Mouse (Mus musculus): ENCODE measurements at regions not wholly inside any gene's neighbourhood (a gene's known extent, or its start where the extent isn't known, plus 50 kb on each side); places are given as distances from the start of the nearest gene placed in this dataset.

DNA sequence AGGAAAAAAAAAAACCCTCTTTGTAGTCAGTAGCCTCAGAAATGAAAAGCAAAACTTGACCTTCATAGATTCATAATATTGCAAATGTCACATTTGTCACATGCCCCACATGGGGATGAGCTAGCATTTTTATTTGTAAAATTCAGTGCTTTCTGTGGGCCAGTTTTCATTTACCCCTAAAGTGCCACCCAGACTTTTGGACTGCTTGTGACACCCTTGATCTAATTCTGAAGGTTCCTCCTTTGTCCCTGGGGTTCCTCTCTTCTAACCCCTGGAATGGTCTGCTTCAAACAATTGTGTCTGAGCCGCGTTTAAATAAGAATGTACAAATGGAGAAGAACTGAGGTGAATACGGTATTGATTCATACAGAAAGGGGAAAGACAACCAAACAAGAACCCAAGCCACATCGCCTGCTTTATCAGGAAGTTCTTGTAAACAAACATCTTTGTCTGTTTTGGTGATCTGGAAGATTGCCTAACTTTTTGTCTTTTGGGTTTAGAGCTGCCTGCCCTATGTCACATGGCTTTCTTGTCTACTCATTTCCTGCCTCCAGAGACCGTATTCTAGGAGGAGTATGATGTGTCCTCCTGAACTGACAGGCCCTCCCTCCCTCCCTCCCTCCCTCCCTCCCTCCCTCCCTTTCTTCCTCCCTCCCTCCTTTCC lies 203.1 kb upstream of the Gm9833 start:
- no peak for DNase-seq

GRCm38 (mm10) chr3:9885565-9885964 lies 202.3 kb upstream of the Gm9833 start:
- DNase-seq: peak in 1 of 2 experiments; percentile 15

DNA sequence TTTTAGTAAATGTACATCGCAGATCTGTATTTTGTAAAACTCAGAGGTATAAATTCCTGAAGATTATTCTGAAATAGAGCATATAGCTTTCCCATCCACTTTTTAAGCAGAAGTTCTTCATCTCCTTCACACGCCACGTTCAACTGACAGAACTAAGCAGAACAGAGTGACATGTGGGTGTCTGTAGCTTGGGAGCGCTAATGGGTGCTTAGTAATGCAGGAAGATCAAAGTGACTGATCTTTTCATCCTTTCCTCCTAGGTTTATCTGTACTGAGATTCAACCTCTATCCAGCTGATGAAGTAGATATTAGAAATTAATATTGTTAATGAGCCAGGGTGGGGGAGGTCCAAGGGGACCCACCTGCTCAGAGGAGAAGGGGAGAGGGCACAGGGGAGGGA lies 201.8 kb upstream of the Gm9833 start:
- no peak for DNase-seq

DNA sequence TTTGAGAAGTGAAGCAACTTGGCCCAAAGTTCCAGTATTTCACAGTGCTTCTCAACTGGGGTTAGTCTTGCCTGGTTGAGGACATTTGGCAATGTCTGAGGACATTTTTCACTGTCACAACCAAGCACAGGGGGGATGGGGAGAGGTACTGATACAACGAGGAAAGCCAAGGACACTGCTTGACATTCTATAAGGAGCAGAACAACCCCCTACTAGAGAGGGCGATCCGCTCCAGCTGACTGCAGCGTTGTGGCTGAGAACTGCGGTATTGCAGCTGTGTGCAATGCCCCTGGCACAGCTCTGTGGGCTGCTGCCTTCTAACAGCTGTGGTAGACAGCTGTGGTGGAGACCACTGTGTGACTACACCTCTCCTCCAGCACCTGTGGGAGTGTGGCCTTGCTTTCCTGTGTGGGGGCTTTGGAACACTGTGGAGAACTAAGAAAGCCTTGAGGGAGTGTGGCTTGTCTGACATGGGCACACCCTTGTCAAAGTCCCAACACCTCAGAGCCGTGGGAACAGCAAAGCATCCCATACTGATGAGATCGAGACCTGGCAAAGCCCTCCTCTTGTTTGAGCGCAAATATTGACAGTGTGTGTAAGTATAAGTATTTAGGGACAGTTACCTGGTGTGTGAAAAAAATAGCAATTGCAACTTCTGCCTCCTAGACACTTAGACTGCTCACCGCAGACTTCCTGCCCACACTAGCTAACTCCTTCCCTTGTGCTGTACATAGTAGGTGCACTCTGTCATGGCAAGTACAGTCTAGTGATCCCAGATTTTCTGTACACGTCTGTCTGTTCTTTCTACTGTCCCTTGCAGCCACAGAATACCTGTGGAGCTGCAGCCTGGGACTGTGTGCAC lies 200.9 kb upstream of the Gm9833 start:
- no peak for DNase-seq

- no peak for DNase-seq
These were observed 200.3 kb upstream of the Gm9833 start for GRCm38 (mm10) chr3:9887627-9887994.

DNA sequence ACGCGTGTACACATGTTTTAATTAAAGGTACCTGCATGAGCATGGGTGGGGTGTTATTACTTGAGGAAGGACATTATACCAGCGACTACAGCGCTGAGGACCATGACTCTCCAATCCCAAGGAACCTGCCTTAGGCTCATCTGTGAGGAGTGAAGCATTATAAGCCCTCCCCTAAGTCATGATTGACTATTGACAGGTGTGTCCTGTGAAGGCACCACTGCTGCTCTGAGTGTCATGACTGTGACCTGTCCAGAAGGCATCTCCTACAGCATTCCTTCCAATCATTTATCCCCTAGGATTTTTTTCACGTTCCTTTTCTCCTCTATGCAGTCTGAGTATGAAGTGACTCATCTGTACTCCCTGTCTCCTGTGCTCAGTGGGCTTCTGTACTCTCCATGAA lies 199.9 kb upstream of the Gm9833 start:
- no peak for DNase-seq

- no peak for DNase-seq
These were observed 194.9 kb upstream of the Gm9833 start for GRCm38 (mm10) chr3:9892884-9893494.

- no peak for DNase-seq
These were observed 192.3 kb upstream of the Gm9833 start for GRCm38 (mm10) chr3:9895396-9896135.

DNA sequence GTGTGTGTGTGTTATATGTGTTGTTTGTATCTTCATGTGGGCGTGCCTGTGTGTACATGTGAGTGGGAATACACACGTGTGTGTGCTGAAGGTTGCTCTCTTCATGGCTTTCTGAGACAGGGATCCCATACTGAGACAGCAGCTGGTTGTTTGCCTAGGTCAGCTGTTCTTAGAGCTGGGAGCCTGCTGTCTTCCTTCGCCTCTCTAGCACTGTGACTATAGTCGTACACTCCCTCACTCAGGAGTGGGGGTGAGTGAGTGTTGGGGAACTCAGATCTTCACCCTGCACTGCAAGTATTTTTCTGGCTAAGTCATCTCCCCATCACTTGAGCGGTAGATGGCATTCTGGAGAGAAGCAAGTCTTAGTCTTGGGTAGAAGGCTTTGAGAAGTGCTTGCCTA lies 191.6 kb upstream of the Gm9833 start:
- no peak for DNase-seq

DNA sequence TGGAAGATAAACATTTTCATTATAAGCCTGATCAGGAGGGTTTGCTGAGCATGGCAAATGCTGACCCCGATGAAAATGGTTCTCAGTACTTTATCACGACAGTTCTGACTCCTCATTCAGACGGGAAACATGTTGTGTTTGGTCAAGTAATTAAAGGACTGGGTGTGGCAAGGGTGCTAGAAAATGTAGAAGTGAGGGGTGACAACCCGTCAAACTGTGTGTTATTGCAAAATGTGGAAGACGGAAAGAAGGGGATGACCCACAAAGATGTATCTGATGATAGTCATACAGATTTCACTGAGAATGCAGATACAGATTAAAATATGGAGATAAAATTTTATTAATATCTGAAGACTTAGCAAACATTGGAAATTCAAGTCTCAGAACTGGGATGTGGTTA lies 186.2 kb upstream of the Gm9833 start:
- DNase-seq: no peak

DNA sequence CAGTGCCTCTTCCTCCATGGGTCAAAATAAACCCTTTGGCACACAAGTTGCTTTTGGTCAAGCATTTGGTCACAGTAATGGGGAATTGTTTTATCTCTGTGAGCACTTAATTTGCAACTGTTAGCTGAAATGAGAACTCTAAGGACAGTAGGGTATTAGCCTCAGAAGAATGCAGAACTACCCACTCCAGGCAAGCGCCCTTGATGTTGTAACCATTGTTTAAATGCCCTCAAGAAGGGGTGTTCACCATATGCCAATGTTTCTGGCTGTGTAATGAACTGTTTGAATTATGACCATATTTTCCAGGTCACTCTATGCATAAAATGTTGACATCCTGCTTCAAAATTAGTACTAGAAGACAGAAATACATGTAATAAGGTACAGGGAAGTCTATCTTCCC lies 174.6 kb upstream of the Gm9833 start:
- no peak for DNase-seq

GRCm38 (mm10) chr3:9916538-9917106 lies 171.3 kb upstream of the Gm9833 start:
- DNase-seq: no peak

DNA sequence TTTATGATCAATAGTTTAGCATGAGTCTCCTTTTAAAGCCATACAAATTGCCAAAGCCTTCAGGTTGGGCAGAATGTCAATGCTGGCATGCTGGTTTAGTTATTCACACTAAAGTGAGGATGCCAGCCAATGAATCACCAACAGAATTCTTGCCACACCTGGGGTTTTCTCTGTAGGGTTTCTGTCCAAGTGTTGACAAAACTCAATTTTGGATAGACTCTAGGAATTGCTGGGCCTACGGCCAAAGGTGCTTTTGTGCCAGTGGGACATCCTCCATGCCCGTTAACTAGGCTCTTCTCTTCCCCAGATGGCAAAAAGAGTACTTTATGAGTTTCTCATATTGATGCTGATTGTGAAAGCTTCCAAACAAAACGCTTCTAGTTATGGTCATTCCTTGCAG lies 167.6 kb upstream of the Gm9833 start:
- peak; percentile 48 to 50 for DNase-seq

DNA sequence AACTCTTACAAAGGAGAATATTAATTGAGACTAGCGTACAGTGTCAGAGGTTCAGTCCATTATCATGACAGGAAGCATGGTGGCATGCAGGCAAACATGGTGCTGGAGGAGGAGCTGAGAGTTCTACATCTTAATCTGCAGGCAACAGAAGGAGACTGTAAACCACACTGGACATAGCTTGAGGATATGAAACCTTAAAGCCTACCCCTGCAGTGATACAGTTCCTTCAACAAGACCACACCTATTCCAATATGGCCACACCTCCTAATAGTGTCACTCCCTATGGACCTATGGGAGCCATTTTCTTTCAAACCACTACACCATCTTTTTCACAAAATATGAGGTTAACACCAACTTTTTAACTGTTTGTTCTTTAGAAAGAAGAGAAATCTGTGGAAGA lies 166.2 kb upstream of the Gm9833 start:
- DNase-seq: no peak

DNA sequence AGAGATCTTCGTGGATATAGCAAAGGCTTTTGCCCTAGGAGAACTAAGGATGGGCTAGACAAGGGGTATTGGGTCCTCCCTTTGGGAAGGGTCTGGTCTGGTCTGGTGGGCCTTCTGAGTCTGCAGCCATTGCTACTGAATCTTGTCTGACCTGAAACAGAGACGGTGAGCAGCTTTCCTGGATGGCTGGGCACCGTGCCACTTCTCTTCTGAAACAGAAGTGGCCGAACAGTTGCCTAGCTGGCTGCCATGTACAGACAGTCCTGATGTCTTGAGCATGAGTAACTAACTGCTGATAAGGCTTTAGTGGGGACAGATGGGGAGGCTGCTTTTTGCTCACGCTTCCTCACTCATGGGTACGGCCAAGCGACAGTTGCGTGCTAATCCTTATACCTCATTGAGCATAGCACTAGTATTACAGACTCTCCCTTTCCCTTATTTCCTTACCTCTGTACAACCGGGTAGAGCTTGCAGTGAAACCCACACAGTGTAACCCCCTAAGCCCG lies 165.3 kb upstream of the Gm9833 start:
- DNase-seq: no peak

DNA sequence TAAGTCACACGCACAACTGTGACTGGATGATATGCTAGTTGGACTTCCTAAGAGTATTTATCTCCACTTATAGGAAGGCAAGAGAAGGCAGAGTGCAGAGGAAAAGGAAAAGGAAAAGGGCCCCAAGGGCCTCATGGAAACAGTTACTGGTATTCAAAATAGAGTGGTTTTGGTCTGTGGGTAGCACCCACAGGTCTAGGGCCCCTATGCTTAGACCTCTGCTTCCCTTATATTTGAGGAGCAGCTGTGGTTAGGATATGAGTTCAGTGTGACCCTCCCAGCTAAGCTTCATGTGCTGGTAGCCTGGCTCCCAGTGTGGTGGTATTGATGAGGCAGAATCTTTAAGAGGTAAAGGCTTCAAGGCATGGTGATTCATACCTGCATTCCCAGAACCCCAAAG lies 163.3 kb upstream of the Gm9833 start:
- DNase-seq: no peak

GRCm38 (mm10) chr3:9936853-9937441 lies 151.0 kb upstream of the Gm9833 start:
- DNase-seq: no peak

- DNase-seq: no peak
These were observed 149.3 kb upstream of the Gm9833 start for GRCm38 (mm10) chr3:9938651-9939050.

GRCm38 (mm10) chr3:9942631-9943030 lies 145.3 kb upstream of the Gm9833 start:
- no peak for DNase-seq

GRCm38 (mm10) chr3:9947357-9948065 lies 140.4 kb upstream of the Gm9833 start:
- peak; percentile 72 for DNase-seq

DNA sequence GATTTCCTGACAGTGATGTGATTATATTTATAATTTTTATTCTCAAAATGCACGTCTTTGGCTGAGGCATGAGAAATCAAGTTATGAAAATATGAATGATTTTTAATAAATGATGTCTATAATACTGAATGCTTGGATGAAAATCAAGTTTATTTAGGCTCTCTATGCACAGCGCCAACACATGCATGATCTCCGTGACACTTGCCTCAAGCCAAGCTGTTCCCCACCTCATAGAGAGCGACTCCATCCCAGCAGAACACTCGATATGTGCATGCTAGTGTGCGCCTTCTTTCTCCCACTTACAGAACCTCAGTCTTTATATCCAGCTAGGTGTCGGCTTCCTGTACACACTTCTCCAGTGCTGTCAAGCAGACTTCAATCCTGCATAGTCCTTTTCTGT lies 139.8 kb upstream of the Gm9833 start:
- DNase-seq: no peak

DNA sequence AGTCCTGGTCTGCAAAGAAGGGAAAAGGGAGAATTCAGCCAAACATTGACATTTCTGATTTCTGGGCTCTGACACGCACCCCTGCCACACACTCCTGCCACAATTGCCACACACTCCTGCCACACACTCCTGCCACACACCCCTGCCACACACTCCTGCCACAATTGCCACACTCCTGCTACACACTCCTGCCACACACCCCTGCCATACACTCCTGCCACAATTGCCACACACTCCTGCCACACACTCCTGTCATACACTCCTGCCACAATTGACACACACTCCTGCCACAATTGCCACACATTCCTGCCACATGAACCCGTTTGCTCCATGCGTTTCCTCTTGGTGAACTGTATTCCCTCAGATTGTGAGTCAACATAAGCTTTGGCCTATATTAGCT lies 130.0 kb upstream of the Gm9833 start:
- no peak for DNase-seq

All from cerebellum, adult 18-20 months (tissue).